In genomic region chr1:172147835-172148278, GRCm38 (mm10) we compare ENCODE assay signal across 8 mouse cellular contexts. TPM values are rescaled to one million over a fixed set of nuclear protein-coding genes. Genes with fewer than 3 reads are reported as not detected.
DNase-seq lines count a peak whose midpoint lies in the region; ATAC-seq and TF ChIP-seq lines count a peak whose summit lies in the region.

Gene Dcaf8 (plus strand): TSS chr1:172148084.

- H3K9ac ChIP-seq in CH12.LX (ENCODE audit: insufficient read depth, low read depth): peak within 1 kb of the TSS; percentile 99
- peak within 1 kb of the TSS; percentile 84 for H3K9ac ChIP-seq in forebrain, embryonic 11.5 days (ENCODE audit: low read length)
- peak within 1 kb of the TSS; percentile 100 for H3K9ac ChIP-seq in heart, embryonic 16.5 days (ENCODE audit: low read length)
- H3K9ac ChIP-seq in liver, embryonic 15.5 days: peak within 1 kb of the TSS; percentile 98
- H3K9ac ChIP-seq in neural tube, embryonic 12.5 days: peak within 1 kb of the TSS; percentile 98

- H3K4me1 ChIP-seq in CH12.LX (ENCODE audit: control insufficient read depth in 1 of 2, insufficient read depth in 2 of 2): peaks cover 2 to 28% of the 10 kb centered on the region in 2 experiments; a peak in 3 of 4 replicates
- peaks cover 2% of the 10 kb centered on the region; the same call in 1 of the 2 replicates for H3K4me1 ChIP-seq in forebrain, embryonic 11.5 days (replicated peaks; ENCODE audit: control insufficient read depth, insufficient read depth, low read length)
- peaks cover 14% of the 10 kb centered on the region for H3K4me1 ChIP-seq in heart, embryonic 16.5 days (ENCODE audit: control insufficient read depth, insufficient read depth, low read length)
- H3K4me1 ChIP-seq in liver, embryonic 15.5 days (replicated peaks): peaks cover 35% of the 10 kb centered on the region
- H3K4me1 ChIP-seq in neural tube, embryonic 12.5 days: peaks cover 17% of the 10 kb centered on the region; the same call in 1 of the 2 replicates

- peaks cover 15 to 28% of the 10 kb centered on the region in 2 experiments for H3K36me3 ChIP-seq in CH12.LX (replicated peaks in 1 of 2; ENCODE audit: control insufficient read depth in 1 of 2, insufficient read depth in 1 of 2, low read length in 1 of 2)
- H3K36me3 ChIP-seq in forebrain, embryonic 11.5 days (ENCODE audit: control insufficient read depth, insufficient read depth, low read length): no peaks in the 10 kb centered on the region; the same call in 1 of the 2 replicates
- peaks cover 20% of the 10 kb centered on the region for H3K36me3 ChIP-seq in heart, embryonic 16.5 days (ENCODE audit: control insufficient read depth, insufficient read depth)
- peaks cover 30% of the 10 kb centered on the region for H3K36me3 ChIP-seq in liver, embryonic 15.5 days (replicated peaks)
- H3K36me3 ChIP-seq in neural tube, embryonic 12.5 days: peaks cover 18% of the 10 kb centered on the region

- DNase-seq in CH12.LX (ENCODE audit: extremely low read depth): peak; percentile 96
- DNase-seq in c-Kit-positive CD71-positive TER-119-negative erythroid progenitor cells, embryonic 14.5 days (ENCODE audit: low read depth): peak; percentile 95
- peak; percentile 99 for DNase-seq in forebrain, embryonic 11.5 days (ENCODE audit: low spot score)
- DNase-seq in kidney, postnatal 36 days: peak; percentile 98
- DNase-seq in telencephalon, adult 2 months (ENCODE audit: low read depth, low spot score): peak; percentile 92

- peak within 1 kb of the TSS; percentile 60 for H3K4me2 ChIP-seq in CH12.LX (ENCODE audit: insufficient read depth, low read depth, poor library complexity, severe bottlenecking)
- peak within 1 kb of the TSS; percentile 85 for H3K4me2 ChIP-seq in forebrain, embryonic 11.5 days (ENCODE audit: low read depth, low read length, severe bottlenecking)
- peak within 1 kb of the TSS; percentile 88 for H3K4me2 ChIP-seq in heart, embryonic 16.5 days (ENCODE audit: low read depth, low read length)
- H3K4me2 ChIP-seq in liver, embryonic 15.5 days: peak within 1 kb of the TSS; percentile 78
- H3K4me2 ChIP-seq in neural tube, embryonic 12.5 days (replicated peaks): peak within 1 kb of the TSS; percentile 69

- TF ChIP-seq EP300 in CH12.LX (IDR thresholded peaks at IDR 0.05; ENCODE audit: low read length): no peak

- no peak for TF ChIP-seq RAD21 in CH12.LX (IDR thresholded peaks at IDR 0.05; ENCODE audit: low read depth, low read length)

- in situ Hi-C loops in CH12.LX (cut with MboI; ENCODE audit: low pct_ligation_motif_present, low pct_unique_long_range_greater_than_20kb, low sequenced_read_pairs): loop anchor here (5.0 kb wide), 1 partner anchor 164 kb away; no protein-coding TSS in a partner anchor

- peaks cover 28% of the 10 kb centered on the region for H3K79me2 ChIP-seq in CH12.LX (replicated peaks; ENCODE audit: control insufficient read depth, extremely low read depth, insufficient read depth, poor library complexity, severe bottlenecking)

- no peaks in the 10 kb centered on the region for H3K9me3 ChIP-seq in CH12.LX (replicated peaks; ENCODE audit: low read length)
- H3K9me3 ChIP-seq in forebrain, embryonic 11.5 days (ENCODE audit: control insufficient read depth, low read length): no peaks in the 10 kb centered on the region
- no peaks in the 10 kb centered on the region for H3K9me3 ChIP-seq in heart, embryonic 16.5 days (replicated peaks; ENCODE audit: control insufficient read depth, low read length)
- no peaks in the 10 kb centered on the region for H3K9me3 ChIP-seq in liver, embryonic 15.5 days (replicated peaks)
- no peaks in the 10 kb centered on the region for H3K9me3 ChIP-seq in neural tube, embryonic 12.5 days

- peak; percentile 99 for ATAC-seq in forebrain, embryonic 11.5 days (replicated peaks; ENCODE audit: low FRiP score)
- peak; percentile 99 for ATAC-seq in heart, embryonic 16.5 days (replicated peaks; ENCODE audit: extremely low read depth, insufficient read depth, low FRiP score)
- ATAC-seq in liver, embryonic 15.5 days (ENCODE audit: insufficient read depth): peak; percentile 98
- peak; percentile 99 for ATAC-seq in neural tube, embryonic 12.5 days (ENCODE audit: low FRiP score, low read depth)

- TF ChIP-seq CTCF in CH12.LX (conservative IDR thresholded peaks at IDR 0.05 in 1 of 2, IDR thresholded peaks at IDR 0.05 in 1 of 2; ENCODE audit: low read depth in 2 of 2, low read length in 2 of 2): no peak

- H3K4me3 ChIP-seq in CH12.LX (replicated peaks in 1 of 3; ENCODE audit: low read depth in 2 of 3, low read length in 2 of 3, poor library complexity in 1 of 3): peak within 1 kb of the TSS; percentile 96 to 100 (median 96)
- peak within 1 kb of the TSS; percentile 68 for H3K4me3 ChIP-seq in forebrain, embryonic 11.5 days (ENCODE audit: low read depth, low read length)
- H3K4me3 ChIP-seq in heart, embryonic 16.5 days (ENCODE audit: low read length): peak within 1 kb of the TSS; percentile 76
- H3K4me3 ChIP-seq in liver, embryonic 15.5 days (replicated peaks): peak within 1 kb of the TSS; percentile 95
- peak within 1 kb of the TSS; percentile 80 for H3K4me3 ChIP-seq in neural tube, embryonic 12.5 days

- peak; percentile 94 for TF ChIP-seq POLR2A in CH12.LX (IDR thresholded peaks at IDR 0.05; ENCODE audit: low read depth, low read length)

- peak within 1 kb of the TSS; percentile 77 for H3K27ac ChIP-seq in CH12.LX (ENCODE audit: insufficient read depth, low read depth)
- H3K27ac ChIP-seq in forebrain, embryonic 11.5 days (ENCODE audit: low read depth, low read length): peak within 1 kb of the TSS; percentile 86
- peak within 1 kb of the TSS; percentile 97 for H3K27ac ChIP-seq in heart, embryonic 16.5 days (ENCODE audit: low read length)
- H3K27ac ChIP-seq in liver, embryonic 15.5 days (replicated peaks): peak within 1 kb of the TSS; percentile 96
- H3K27ac ChIP-seq in neural tube, embryonic 12.5 days: peak within 1 kb of the TSS; percentile 71

- under 1% methylated on average over 42 of the region's 42 CpGs for WGBS in forebrain, embryonic 11.5 days
- WGBS in heart, embryonic 16.5 days: under 1% methylated on average over 41 of the region's 42 CpGs
- under 1% methylated on average over 42 of the region's 42 CpGs for WGBS in liver, embryonic 15.5 days (ENCODE audit: insufficient replicate concordance)
- WGBS in neural tube, embryonic 12.5 days: 0% methylated on average over 42 of the region's 42 CpGs

- dilution Hi-C loops in CH12.LX (cut with MboI; ENCODE audit: extremely low pct_ligation_motif_present, extremely low pct_unique_long_range_greater_than_20kb, low sequenced_read_pairs): no loop called here

- H3K27me3 ChIP-seq in CH12.LX (replicated peaks): no peaks in the 10 kb centered on the region
- H3K27me3 ChIP-seq in forebrain, embryonic 11.5 days (ENCODE audit: control insufficient read depth, insufficient read depth, low read length): no peaks in the 10 kb centered on the region
- no peaks in the 10 kb centered on the region for H3K27me3 ChIP-seq in heart, embryonic 16.5 days (ENCODE audit: control insufficient read depth, insufficient read depth, low read length)
- H3K27me3 ChIP-seq in liver, embryonic 15.5 days: no peaks in the 10 kb centered on the region
- no peaks in the 10 kb centered on the region for H3K27me3 ChIP-seq in neural tube, embryonic 12.5 days (replicated peaks)

TF ChIP-seq in CH12.LX, 34 proteins besides CTCF, POLR2A, EP300 and RAD21 (continues in another document):
- no peak for TF ChIP-seq ETS1 (conservative IDR thresholded peaks at IDR 0.05; ENCODE audit: low read depth, low read length)
- TF ChIP-seq ZC3H11A (IDR thresholded peaks at IDR 0.05; ENCODE audit: low read depth, low read length): no peak
- peak; percentile 84 for TF ChIP-seq TBP (conservative IDR thresholded peaks at IDR 0.05; ENCODE audit: low read depth, low read length)
- no peak for TF ChIP-seq MAZ (IDR thresholded peaks at IDR 0.05; ENCODE audit: low read depth, low read length)
- TF ChIP-seq PAX5 (IDR thresholded peaks at IDR 0.05; ENCODE audit: low read length): no peak
- no peak for TF ChIP-seq JUND (conservative IDR thresholded peaks at IDR 0.05; ENCODE audit: low read depth, low read length)
- peak; percentile 52; the same call in 1 of the 2 replicates for TF ChIP-seq BHLHE40 (IDR thresholded peaks at IDR 0.05; ENCODE audit: low read depth, low read length)
- no peak for TF ChIP-seq USF2 (conservative IDR thresholded peaks at IDR 0.05; ENCODE audit: low read depth, low read length)
- peak; percentile 82; the same call in 1 of the 2 replicates for TF ChIP-seq MYC (IDR thresholded peaks at IDR 0.05; ENCODE audit: low read depth, low read length)
- peak; percentile 42; the same call in 1 of the 2 replicates for TF ChIP-seq ELF1 (IDR thresholded peaks at IDR 0.05; ENCODE audit: low read depth, low read length)
- TF ChIP-seq POLR2AphosphoS2 (IDR thresholded peaks at IDR 0.05; ENCODE audit: low read depth, low read length): peak; percentile 92
- TF ChIP-seq SIN3A (IDR thresholded peaks at IDR 0.05; ENCODE audit: low read length): no peak
- TF ChIP-seq UBTF (IDR thresholded peaks at IDR 0.05; ENCODE audit: low read depth, low read length): no peak; the same call in 1 of the 2 replicates
- peak; percentile 77 for TF ChIP-seq MAX (IDR thresholded peaks at IDR 0.05; ENCODE audit: low read length)
- TF ChIP-seq ZMIZ1 (IDR thresholded peaks at IDR 0.05; ENCODE audit: low read depth, low read length): peak; percentile 70
- peak; percentile 45; the same call in 1 of the 2 replicates for TF ChIP-seq MEF2A (IDR thresholded peaks at IDR 0.05; ENCODE audit: borderline replicate concordance, low read depth, low read length)
- no peak for TF ChIP-seq E2F4 (IDR thresholded peaks at IDR 0.05; ENCODE audit: insufficient replicate concordance, low read depth, low read length)
- TF ChIP-seq KAT2A (IDR thresholded peaks at IDR 0.05; ENCODE audit: insufficient replicate concordance, low read length): peak; percentile 85; the same call in 1 of the 2 replicates
- TF ChIP-seq RCOR1 (conservative IDR thresholded peaks at IDR 0.05; ENCODE audit: low read depth, low read length): no peak
- no peak for TF ChIP-seq MAFK (IDR thresholded peaks at IDR 0.05; ENCODE audit: insufficient replicate concordance, low read length)
- TF ChIP-seq NELFE (IDR thresholded peaks at IDR 0.05; ENCODE audit: low read depth, low read length): peak; percentile 85
- TF ChIP-seq SMC3 (IDR thresholded peaks at IDR 0.05; ENCODE audit: low read depth, low read length): no peak

RNA-seq across cellular contexts. Expression of gene Dcaf8, which starts in this region (rescaled TPM):
- total RNA-seq in CH12.LX (2012; rRNA removed) (47.7 and 58.5 TPM in 2 replicates), CH12.LX (2014; rRNA removed) (46.2 and 50.1 TPM in 2 replicates)
- polyA plus RNA-seq in CH12.LX (2012; ENCODE audit: insufficient read length, low read depth): 77.2 and 80.7 TPM in 2 replicates
- polyA plus RNA-seq in forebrain, embryonic 11.5 days (2014; fragmentation: Nextera tagmentation; extraction: Ambion mirVana): 116 and 118 TPM in 2 replicates
- 117 and 129 TPM in 2 replicates for polyA plus RNA-seq in heart, embryonic 16.5 days (2015; fragmentation: Nextera tagmentation; extraction: Ambion mirVana)
- 55.3 and 62.8 TPM in 2 replicates for polyA plus RNA-seq in liver, embryonic 15.5 days (2015; fragmentation: Nextera tagmentation; extraction: Ambion mirVana)
- polyA plus RNA-seq in neural tube, embryonic 12.5 days (2016; fragmentation: Nextera tagmentation; extraction: Ambion mirVana): 127 and 128 TPM in 2 replicates

Comparison
In these comparisons a context has a peak if more than half of its experiments do, and no peak if none do; other contexts are left out.
1. Peak in every context shown above with its lines: DNase-seq, ATAC-seq, H3K4me3 ChIP-seq and H3K27ac ChIP-seq.